Mouse (Mus musculus) kidney, postnatal 0 days (tissue): ENCODE measurements around the gene Hist1h3a. TPM values are rescaled to one million over a fixed set of nuclear protein-coding genes. Genes with fewer than 3 reads are reported as not detected.
"Not testable (repeated sequence)": the region's sequence is repeated elsewhere in the genome, so short reads cannot be mapped to it uniquely, and the experiment has no call there.

ENCODE experiments used
- ATAC-seq: fragments of 200-750 bp; cut with Nextera tagmentation; replicated peaks from 2 replicates; pipeline ENCODE4 v1.8.0; 2017; ENCODE audit warnings: low read depth, moderate number of reproducible peaks, moderate TSS enrichment, moderate library complexity; ENCODE audit not compliant: low FRiP score
- DNase-seq: peaks from one replicate; pipeline ENCODE4 v3.0.0-alpha.2; 2016; ENCODE audit warnings: low spot score
- H3K27ac ChIP-seq: fragments of 300-500 bp; sonication (generic); 2 replicates; pipeline ENCODE4 v1.5.1; 2014; ENCODE audit warnings: mild to moderate bottlenecking
- H3K27me3 ChIP-seq: fragments of 300-500 bp; sonication (generic); 2 replicates; pipeline ENCODE4 v1.6.1; 2014; ENCODE audit warnings: low read length, mixed read lengths; ENCODE audit not compliant: insufficient read depth
- H3K36me3 ChIP-seq: fragments of 300-500 bp; sonication (generic); 2 replicates; pipeline ENCODE4 v1.6.1; 2014; ENCODE audit warnings: low read length, mixed read lengths; ENCODE audit not compliant: insufficient read depth
- H3K4me1 ChIP-seq: fragments of 300-500 bp; sonication (generic); replicated peaks from 2 replicates; pipeline ENCODE4 v1.6.1; 2014; ENCODE audit warnings: antibody characterized with exemption, low read length, mixed read lengths; ENCODE audit not compliant: insufficient read depth
- H3K4me2 ChIP-seq: fragments of 300-500 bp; sonication (generic); 2 replicates; pipeline ENCODE4 v1.6.1; 2014; ENCODE audit warnings: mild to moderate bottlenecking, low read length, moderate library complexity, mixed read lengths
- H3K4me3 ChIP-seq: fragments of 300-500 bp; sonication (generic); replicated peaks from 2 replicates; pipeline ENCODE4 v1.5.1; 2014; ENCODE audit warnings: low read depth, low read length
- H3K9ac ChIP-seq: fragments of 300-500 bp; sonication (generic); 2 replicates; pipeline ENCODE4 v1.6.1; 2014; ENCODE audit warnings: low read depth, low read length
- H3K9me3 ChIP-seq: fragments of 300-500 bp; sonication (generic); replicated peaks from 2 replicates; pipeline ENCODE4 v1.6.1; 2016; ENCODE audit warnings: low read length, inconsistent platforms, mixed read lengths
- CTCF ChIP-seq: IDR thresholded peaks from 2 replicates; pipeline ENCODE4 v1.5.1; 2016; ENCODE audit warnings: antibody characterized with exemption, low read depth, mild to moderate bottlenecking, moderate library complexity
- WGBS: fragments of 180-500 bp; shearing (Covaris S2); extraction: QIAGEN DNeasy Blood & Tissue Kit; methylation state at CpG from one replicate; pipeline ENCODE4 v1.1.7; 2014; 5-methylcytosine and 5-hydroxymethylcytosine counted together
- polyA plus RNA-seq: library from polyadenylated mRNA; unstranded; fragments of >200 nt; fragmentation: Nextera tagmentation; extraction: Ambion mirVana; gene quantifications from 2 replicates; pipeline ENCODE4 v1.2.1, GENCODE M21; 2015

The Hist1h3a gene
- 5.2 and 6.7 TPM in 2 replicates for polyA plus RNA-seq

GRCm38 (mm10) chr13:23761871-23762821 is at the start of gene Hist1h3a:
Gene Hist1h3a (minus strand): TSS chr13:23762386.
- Histone ChIP-seq H3K4me3 (peak within 1 kb of the TSS; percentile 42), H3K27ac (peak within 1 kb of the TSS; percentile 89), H3K9ac (peak within 1 kb of the TSS; percentile 62), H3K4me1 (peaks cover 17% of the 10 kb centered on the region), H3K4me2 (peak within 1 kb of the TSS; percentile 76)
- H3K27me3 ChIP-seq, H3K36me3 ChIP-seq, H3K9me3 ChIP-seq: not testable (repeated sequence)
- ATAC-seq: peak; percentile 62
- WGBS: under 1% methylated on average over 21 of the region's 52 CpGs
- peak; percentile 98 for DNase-seq

GRCm38 (mm10) chr13:23806422-23807052 is 44.4 kb upstream of the Hist1h3a start, which contains the start of gene Slc17a2:
Gene Slc17a2 (plus strand): TSS chr13:23806993.
- H3K4me2 ChIP-seq: no peak within 1 kb of the TSS
- H3K4me1 ChIP-seq: no peaks in the 10 kb centered on the region
- ATAC-seq: no peak
- no peaks in the 10 kb centered on the region for H3K27me3 ChIP-seq
- no peak for DNase-seq
- no peak within 1 kb of the TSS for H3K27ac ChIP-seq
- TF ChIP-seq CTCF: no peak
- H3K9me3 ChIP-seq: no peaks in the 10 kb centered on the region
- no peak within 1 kb of the TSS for H3K4me3 ChIP-seq
- no peaks in the 10 kb centered on the region for H3K36me3 ChIP-seq
- WGBS: 78% methylated on average over 15 of the region's 15 CpGs
- no peak within 1 kb of the TSS for H3K9ac ChIP-seq

- Histone ChIP-seq H3K36me3 (no peaks in the 10 kb centered on the region), H3K4me2 (no peak overlapping the region), H3K4me3 (no peak overlapping the region), H3K9ac (no peak overlapping the region), H3K9me3 (no peaks in the 10 kb centered on the region), H3K27ac (no peak overlapping the region), H3K4me1 (0 out of 2 replicates have a peak, but pooled peaks cover 4% of the 10 kb centered on the region), H3K27me3 (no peaks in the 10 kb centered on the region)
- 69% methylated on average over 2 of the region's 2 CpGs for WGBS
- DNase-seq: no peak
- no peak for TF ChIP-seq CTCF
- no peak for ATAC-seq
Measured at GRCm38 (mm10) chr13:23804532-23804931, 42.3 kb upstream of the Hist1h3a start.

GRCm38 (mm10) chr13:23799405-23799804 is 37.2 kb upstream of the Hist1h3a start:
- Histone ChIP-seq H3K4me3 (no peak overlapping the region), H3K27me3 (no peaks in the 10 kb centered on the region), H3K27ac (no peak overlapping the region), H3K4me1 (0 out of 2 replicates have a peak, but pooled peaks cover 4% of the 10 kb centered on the region), H3K4me2 (no peak overlapping the region), H3K9ac (no peak overlapping the region), H3K9me3 (no peaks in the 10 kb centered on the region), H3K36me3 (no peaks in the 10 kb centered on the region)
- DNase-seq (peak; percentile 11), ATAC-seq (no peak)
- no peak for TF ChIP-seq CTCF
- WGBS: 38% methylated on average over 5 of the region's 5 CpGs

GRCm38 (mm10) chr13:23792520-23792919 is 30.3 kb upstream of the Hist1h3a start:
- peak; percentile 91 for TF ChIP-seq CTCF
- no peaks in the 10 kb centered on the region for H3K4me1 ChIP-seq
- DNase-seq: peak; percentile 78
- H3K27me3 ChIP-seq: no peaks in the 10 kb centered on the region
- H3K36me3 ChIP-seq: no peaks in the 10 kb centered on the region
- H3K27ac ChIP-seq: no peak overlapping the region
- ATAC-seq: no peak
- WGBS: 50% methylated on average over 2 of the region's 2 CpGs
- no peak overlapping the region for H3K4me2 ChIP-seq
- no peak overlapping the region for H3K4me3 ChIP-seq
- no peaks in the 10 kb centered on the region for H3K9me3 ChIP-seq
- no peak overlapping the region for H3K9ac ChIP-seq

- no peaks in the 10 kb centered on the region for H3K9me3 ChIP-seq
- H3K36me3 ChIP-seq: no peaks in the 10 kb centered on the region
- H3K4me1 ChIP-seq: no peaks in the 10 kb centered on the region
- no peak overlapping the region for H3K27ac ChIP-seq
- H3K4me3 ChIP-seq: no peak overlapping the region
- ATAC-seq: no peak
- H3K9ac ChIP-seq: no peak overlapping the region
- H3K4me2 ChIP-seq: no peak overlapping the region
- WGBS: 83% methylated on average over 4 of the region's 4 CpGs
- no peak for DNase-seq
- no peak for TF ChIP-seq CTCF
- no peaks in the 10 kb centered on the region for H3K27me3 ChIP-seq
Measured at GRCm38 (mm10) chr13:23779025-23779424, 16.8 kb upstream of the Hist1h3a start.
